Mouse (Mus musculus): ENCODE results near the gene Serpine1.

DNA sequence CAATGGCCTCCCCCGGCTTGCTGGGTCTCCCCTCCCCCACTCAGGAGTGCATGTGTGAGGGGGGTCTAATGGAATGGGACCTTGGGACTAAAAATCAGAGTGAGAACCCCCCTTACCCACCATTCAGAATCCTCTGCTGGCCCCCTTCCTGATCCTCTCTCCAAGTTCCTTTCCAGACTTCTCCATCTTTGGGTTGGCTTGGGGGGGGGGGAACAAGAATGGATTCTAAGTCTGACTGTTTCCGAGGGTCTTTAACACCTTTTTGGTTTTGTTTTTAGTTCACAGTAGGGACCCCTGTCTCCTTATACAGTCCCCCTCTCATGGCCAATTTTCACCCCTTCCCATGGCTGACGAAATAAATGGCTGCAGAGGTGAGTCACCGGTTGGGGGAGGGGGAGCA lies 46.0 kb downstream of the Serpine1 start, which contains the start of gene Vgf:
- TF ChIP-seq CTCF (IDR thresholded peaks at IDR 0.05; ENCODE audit: low read depth, low read length) (no peak), POLR2A (IDR thresholded peaks at IDR 0.05; ENCODE audit: insufficient read depth, low read length) (no peak)

Measured in ES-Bruce4 (cell line).